Mouse (Mus musculus) embryonic facial prominence, embryonic 11.5 days (tissue): Measurements from ENCODE around the gene Frmd4a. TPM values are rescaled to one million over a fixed set of nuclear protein-coding genes. Genes with fewer than 3 reads are reported as not detected.
"Not testable (repeated sequence)": the region's sequence is repeated elsewhere in the genome, so short reads cannot be mapped to it uniquely, and the experiment has no call there.

Experiments used
- ATAC-seq: fragments of 200-750 bp; cut with Nextera tagmentation; replicated peaks from 2 replicates; pipeline ENCODE4 v1.8.0; 2017; ENCODE audit warnings: low read depth; ENCODE audit not compliant: insufficient number of reproducible peaks, low FRiP score, low TSS enrichment
- DNase-seq: peaks from one replicate; pipeline ENCODE4 v3.0.0-alpha.2; 2015; ENCODE audit warnings: low spot score
- H3K27ac ChIP-seq: fragments of 300-500 bp; sonication (generic); replicated peaks from 2 replicates; pipeline ENCODE4 v1.5.1; 2014; ENCODE audit warnings: mild to moderate bottlenecking, low read depth, low read length, control low read depth
- H3K27me3 ChIP-seq: fragments of 300-500 bp; sonication (generic); 2 replicates; pipeline ENCODE4 v1.6.1; 2014; ENCODE audit warnings: mild to moderate bottlenecking, low read length, moderate library complexity, mixed read lengths; ENCODE audit not compliant: control insufficient read depth, insufficient read depth
- H3K36me3 ChIP-seq: fragments of 300-500 bp; sonication (generic); replicated peaks from 2 replicates; pipeline ENCODE4 v1.6.1; 2014; ENCODE audit warnings: low read depth, mild to moderate bottlenecking, low read length, moderate library complexity, mixed read lengths; ENCODE audit not compliant: control insufficient read depth, insufficient read depth
- H3K4me1 ChIP-seq: fragments of 300-500 bp; sonication (generic); 2 replicates; pipeline ENCODE4 v1.6.1; 2014; ENCODE audit warnings: low read length, mixed read lengths; ENCODE audit not compliant: control insufficient read depth, insufficient read depth
- H3K4me2 ChIP-seq: fragments of 300-500 bp; sonication (generic); 2 replicates; pipeline ENCODE4 v1.6.1; 2014; ENCODE audit warnings: low read depth, mild to moderate bottlenecking, control low read depth, low read length, moderate library complexity
- H3K4me3 ChIP-seq: fragments of 300-500 bp; sonication (generic); 2 replicates; pipeline ENCODE4 v1.5.1; 2014; ENCODE audit warnings: low read depth, low read length, control low read depth
- H3K9ac ChIP-seq: fragments of 300-500 bp; sonication (generic); replicated peaks from 2 replicates; pipeline ENCODE4 v1.6.1; 2014; ENCODE audit warnings: mild to moderate bottlenecking, control low read depth, low read length
- H3K9me3 ChIP-seq: fragments of 300-500 bp; sonication (generic); replicated peaks from 2 replicates; pipeline ENCODE4 v1.6.1; 2016; ENCODE audit warnings: mild to moderate bottlenecking, low read length, inconsistent platforms, mixed read lengths; ENCODE audit not compliant: control insufficient read depth
- WGBS: fragments of 180-500 bp; shearing (Covaris S2); extraction: QIAGEN DNeasy Blood & Tissue Kit; methylation state at CpG from one replicate; pipeline ENCODE4 v1.1.7; 2014; 5-methylcytosine and 5-hydroxymethylcytosine counted together
- polyA plus RNA-seq: library from polyadenylated mRNA; unstranded; fragments of >200 nt; fragmentation: Nextera tagmentation; extraction: Ambion mirVana; gene quantifications from 2 replicates; pipeline ENCODE4 v1.2.1, GENCODE M21; 2014

The Frmd4a gene
- polyA plus RNA-seq, 1 experiment from 2014 or later, result 38.5 TPM

GRCm38 (mm10) chr2:4558651-4559203, 541.2 kb downstream of the Frmd4a start:
- WGBS, result 17% methylated on average over 8 of the region's 8 CpGs
- no peak for ATAC-seq

GRCm38 (mm10) chr2:4559211-4559882, 541.8 kb downstream of the Frmd4a start:
- WGBS, result under 1% methylated on average over 27 of the region's 27 CpGs
- Histone ChIP-seq H3K4me1 (peaks cover 23% of the 10 kb centered on the region), H3K9ac (peak overlapping the region; percentile 74), H3K9me3 (no peaks in the 10 kb centered on the region), H3K4me3 (peak overlapping the region; percentile 32), H3K36me3 (no peaks in the 10 kb centered on the region; the same call in 1 of the 2 replicates), H3K27ac (peak overlapping the region; percentile 93), H3K27me3 (no peaks in the 10 kb centered on the region), H3K4me2 (peak overlapping the region; percentile 68)
- ATAC-seq, result peak; percentile 81
- DNase-seq, result peak; percentile 87

More at GRCm38 (mm10) chr2:4558651-4559203, 541.2 kb downstream of the Frmd4a start:
- Histone ChIP-seq H3K27ac (peak overlapping the region; percentile 93), H3K27me3 (no peaks in the 10 kb centered on the region), H3K4me2 (peak overlapping the region; percentile 68), H3K36me3 (no peaks in the 10 kb centered on the region), H3K9ac (peak overlapping the region; percentile 74), H3K9me3 (no peaks in the 10 kb centered on the region), H3K4me3 (peak overlapping the region; percentile 32), H3K4me1 (peaks cover 23% of the 10 kb centered on the region)
- DNase-seq, result no peak

- Histone ChIP-seq H3K27ac (peak overlapping the region; percentile 93), H3K4me1 (peaks cover 23% of the 10 kb centered on the region), H3K9me3 (no peaks in the 10 kb centered on the region), H3K36me3 (no peaks in the 10 kb centered on the region; the same call in 1 of the 2 replicates), H3K9ac (peak overlapping the region; percentile 74), H3K27me3 (no peaks in the 10 kb centered on the region), H3K4me3 (peak overlapping the region; percentile 32), H3K4me2 (peak overlapping the region; percentile 68)
- 0% methylated on average over 8 of the region's 8 CpGs for WGBS
- peak; percentile 8; the same call in 1 of the 2 replicates for ATAC-seq
- no peak for DNase-seq
Measured at GRCm38 (mm10) chr2:4559883-4560247, 542.3 kb downstream of the Frmd4a start.

- H3K4me3 ChIP-seq, result peak overlapping the region; percentile 32
- WGBS, result 4% methylated on average over 2 of the region's 2 CpGs
- H3K9me3 ChIP-seq, ATAC-seq, DNase-seq, H3K36me3 ChIP-seq, H3K27me3 ChIP-seq: not testable (repeated sequence)
- H3K27ac ChIP-seq, result peak overlapping the region; percentile 93; the same call in 1 of the 2 replicates
- H3K9ac ChIP-seq, result peak overlapping the region; percentile 74
- H3K4me1 ChIP-seq, result peaks cover 20% of the 10 kb centered on the region
- peak overlapping the region; percentile 68 for H3K4me2 ChIP-seq
Measured at GRCm38 (mm10) chr2:4560516-4560915, 543.0 kb downstream of the Frmd4a start.

GRCm38 (mm10) chr2:4561196-4561595, 543.7 kb downstream of the Frmd4a start:
- DNase-seq (no peak), ATAC-seq (no peak)
- Histone ChIP-seq H3K4me1 (peaks cover 15% of the 10 kb centered on the region), H3K27me3 (no peaks in the 10 kb centered on the region), H3K9me3 (no peaks in the 10 kb centered on the region), H3K27ac (no peak overlapping the region), H3K9ac (peak overlapping the region; percentile 74), H3K4me2 (peak overlapping the region; percentile 68), H3K36me3 (no peaks in the 10 kb centered on the region; the same call in none of the 2 replicates), H3K4me3 (peak overlapping the region; percentile 32)
- 32% methylated on average over 5 of the region's 5 CpGs for WGBS

GRCm38 (mm10) chr2:4562373-4562772, 544.9 kb downstream of the Frmd4a start:
- H3K4me3 ChIP-seq, result peak overlapping the region; percentile 32
- H3K27me3 ChIP-seq, result no peaks in the 10 kb centered on the region

GRCm38 (mm10) chr2:4562826-4563225, 545.3 kb downstream of the Frmd4a start:
- WGBS, result 56% methylated on average over 5 of the region's 5 CpGs
- no peaks in the 10 kb centered on the region for H3K27me3 ChIP-seq
- H3K9ac ChIP-seq, result no peak overlapping the region; the same call in 1 of the 2 replicates
- no peaks in the 10 kb centered on the region for H3K9me3 ChIP-seq
- ATAC-seq (no peak), DNase-seq (no peak)
- H3K4me1 ChIP-seq, result peaks cover 5% of the 10 kb centered on the region
- H3K36me3 ChIP-seq, result peaks cover 5% of the 10 kb centered on the region
- H3K4me3 ChIP-seq, result no peak overlapping the region; the same call in 1 of the 2 replicates
- H3K27ac ChIP-seq, result no peak overlapping the region
- H3K4me2 ChIP-seq, result peak overlapping the region; percentile 68; the same call in 1 of the 2 replicates

More at GRCm38 (mm10) chr2:4562373-4562772, 544.9 kb downstream of the Frmd4a start:
- Histone ChIP-seq H3K4me2 (peak overlapping the region; percentile 68; the same call in 1 of the 2 replicates), H3K27ac (no peak overlapping the region), H3K4me1 (peaks cover 5% of the 10 kb centered on the region), H3K9me3 (no peaks in the 10 kb centered on the region), H3K36me3 (peaks cover 5% of the 10 kb centered on the region), H3K9ac (peak overlapping the region; percentile 13; the same call in 1 of the 2 replicates)
- ATAC-seq (no peak), DNase-seq (no peak)
- WGBS, result 73% methylated on average over 3 of the region's 3 CpGs

- Histone ChIP-seq H3K4me2 (no peak overlapping the region), H3K36me3 (peaks cover 5% of the 10 kb centered on the region), H3K4me3 (no peak overlapping the region; the same call in 1 of the 2 replicates), H3K4me1 (peaks cover 5% of the 10 kb centered on the region), H3K9ac (no peak overlapping the region), H3K9me3 (no peaks in the 10 kb centered on the region), H3K27me3 (no peaks in the 10 kb centered on the region), H3K27ac (no peak overlapping the region)
- ATAC-seq, result no peak
- WGBS, result 54% methylated on average over 1 of the region's 1 CpGs
- no peak for DNase-seq
Measured at GRCm38 (mm10) chr2:4563322-4563721, 545.8 kb downstream of the Frmd4a start.
